Comparison of ENCODE assay signal across 13 mouse cellular contexts in the genomic region with DNA sequence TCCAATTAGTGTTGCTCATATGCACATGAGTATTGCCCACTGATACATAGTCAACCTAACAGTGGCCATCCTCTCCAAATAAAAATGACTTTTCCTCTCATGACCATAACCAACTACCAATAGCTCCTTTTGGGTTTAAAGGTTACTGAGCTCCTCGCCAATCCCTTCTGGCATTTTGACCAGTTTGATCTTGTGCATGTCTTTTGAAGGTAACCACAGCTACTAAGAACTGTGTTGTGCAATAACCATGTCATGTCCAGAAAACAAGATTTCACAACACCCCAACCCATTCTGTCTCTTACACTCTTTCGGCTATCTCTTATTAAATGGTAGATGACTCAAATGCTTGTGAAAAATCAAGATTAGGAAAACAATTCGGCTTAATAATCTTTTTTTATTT. TPM values are rescaled to one million over a fixed set of nuclear protein-coding genes. Genes with fewer than 3 reads are reported as not detected.
"Had no signal": no experiment of that assay in that cellular context is flagged by ENCODE, and none has a peak within 500 bp of the region (broad histone marks: within the 10 kb centered on the region; RNA-seq: fewer than 3 reads in every experiment).

No protein-coding gene starts in this region.

- H3K9me3 ChIP-seq: limb, embryonic 12.5 days; midbrain, embryonic 13.5 days had no signal

- H3K9ac ChIP-seq: limb, embryonic 12.5 days; liver, embryonic 14.5 days; midbrain, embryonic 13.5 days had no signal

- H3K4me1 ChIP-seq: limb, embryonic 12.5 days had no signal

- H3K4me2 ChIP-seq: limb, embryonic 12.5 days; midbrain, embryonic 13.5 days had no signal

- H3K27ac ChIP-seq: kidney, postnatal 0 days; limb, embryonic 12.5 days; liver, embryonic 14.5 days; midbrain, embryonic 13.5 days had no signal

- DNase-seq: liver; lung, adult 2 months; lung, postnatal 36 days; right cerebral cortex, postnatal 25 days; thymus, postnatal 36 days had no signal

- H3K27me3 ChIP-seq: limb, embryonic 12.5 days; midbrain, embryonic 13.5 days had no signal

- H3K36me3 ChIP-seq: limb, embryonic 12.5 days; midbrain, embryonic 13.5 days had no signal

- ATAC-seq: intestine, embryonic 16.5 days; lung, postnatal 0 days; midbrain, embryonic 13.5 days had no signal

- H3K4me3 ChIP-seq: limb, embryonic 12.5 days; midbrain, embryonic 13.5 days had no signal

RNA-seq across cellular contexts. Expression of gene Gpm6a, which starts 29.7 kb away (rescaled TPM):
- total RNA-seq: megakaryocyte progenitor cell, adult 5-6 weeks had no signal

RNA-seq across cellular contexts. Expression of gene Wdr17, which starts 38.0 kb away (rescaled TPM):
- total RNA-seq: megakaryocyte progenitor cell, adult 5-6 weeks had no signal
- polyA plus RNA-seq: lung, adult 2 months; lung, postnatal 0 days; thymus, postnatal 0 days had no signal
